Mouse (Mus musculus) testis, adult 2 months (tissue): Measurements from ENCODE around the gene Gm20388.

Experiments
- CTCF ChIP-seq: fragments of 200-500 bp; IDR thresholded peaks from 2 replicates; pipeline ENCODE4 v1.5.1; 2012; ENCODE audit warnings: low read depth, mild to moderate bottlenecking, inconsistent platforms, low read length, moderate library complexity; ENCODE audit not compliant: control insufficient read depth, insufficient read depth, insufficient replicate concordance
- POLR2A ChIP-seq: fragments of 200-500 bp; IDR thresholded peaks from 2 replicates; pipeline ENCODE4 v1.6.1; 2012; ENCODE audit warnings: low read depth, mild to moderate bottlenecking, inconsistent platforms, low read length, moderate library complexity; ENCODE audit not compliant: control insufficient read depth

DNA sequence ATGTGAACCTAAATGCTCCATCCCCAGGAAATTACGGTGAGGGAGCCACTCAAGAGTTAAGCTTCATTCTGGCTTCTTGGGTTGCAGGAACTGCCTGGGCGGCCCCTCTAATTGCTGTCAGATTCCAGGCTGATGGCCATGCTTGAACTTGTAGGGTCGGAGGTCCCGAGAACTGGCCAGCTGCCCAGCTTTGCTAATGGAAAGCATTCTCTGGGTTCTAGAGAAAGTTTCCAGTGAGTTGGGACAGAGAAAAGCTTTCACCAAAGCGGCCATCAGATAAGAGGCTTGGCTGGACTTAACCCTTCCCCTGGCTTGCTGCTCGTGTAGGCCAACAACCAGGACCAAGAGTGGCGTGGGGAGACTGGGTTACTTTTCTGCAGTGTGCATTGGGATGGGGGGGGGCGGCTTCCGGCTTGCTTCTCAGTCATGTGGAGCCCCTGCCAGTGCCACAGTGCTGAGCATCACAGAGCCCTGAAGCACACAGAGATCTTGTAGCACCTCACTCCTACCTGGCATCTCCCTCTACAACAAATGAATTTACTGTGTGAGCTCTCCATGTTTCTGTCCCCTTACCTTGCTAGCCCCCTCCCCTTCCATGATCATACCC is 3437.7 kb downstream of the Gm20388 start:
- TF ChIP-seq CTCF (no peak), POLR2A (no peak)
